Mouse (Mus musculus): Measurements from ENCODE around the gene Ccdc127.

Gene Ccdc127

DNA sequence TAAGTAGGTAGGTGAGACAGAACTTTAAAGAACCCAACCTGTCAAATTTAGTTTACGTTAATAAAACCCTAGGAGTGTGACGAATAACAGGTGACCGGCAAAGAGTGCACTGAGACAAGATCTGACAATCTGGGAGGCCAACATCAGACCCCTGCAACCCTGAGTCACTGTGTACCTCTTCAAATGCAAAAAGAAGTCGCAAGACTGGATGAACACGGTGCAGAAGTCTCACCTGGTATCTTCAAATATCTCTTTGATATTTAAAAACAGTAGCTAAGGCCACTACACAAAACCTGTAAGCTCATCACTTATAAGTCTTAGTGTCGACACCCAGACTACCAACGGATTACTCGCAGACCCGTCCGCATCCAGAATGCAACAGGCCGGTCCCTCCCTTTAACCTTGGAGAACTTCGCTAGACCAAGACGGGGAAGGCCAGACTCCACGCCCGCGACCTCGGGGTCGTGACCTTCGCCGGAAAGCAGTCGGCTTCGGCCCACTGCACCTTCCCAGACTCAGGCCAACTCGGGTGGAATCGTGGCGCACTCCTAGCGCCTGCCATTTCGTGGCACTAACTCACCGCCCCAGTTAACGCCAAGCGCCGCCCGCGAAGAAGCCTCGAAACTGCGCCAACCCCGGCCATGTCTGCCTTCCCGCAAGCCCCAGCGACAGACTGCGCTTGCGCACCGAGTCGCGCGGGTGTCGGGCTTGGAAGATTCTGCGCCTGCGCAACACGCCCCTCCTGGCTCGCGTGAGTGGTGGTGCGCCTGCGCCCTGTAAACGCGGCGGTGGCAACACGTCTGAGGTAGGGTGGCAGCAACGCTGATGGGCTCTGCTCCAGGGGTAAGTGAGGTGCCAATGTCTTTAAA is at the start of gene Ccdc127, which contains the start of gene Sdha:
Gene Ccdc127, plus strand, starts transcription at position 744 of the 869 bp plus-strand sequence.
Gene Sdha, minus strand, starts transcription at position 715 of the 869 bp plus-strand sequence.
- in situ Hi-C loops (cut with MboI, MseI), result loop anchor here (5.0 kb wide), 1 partner anchor 173 kb away; no protein-coding TSS in a partner anchor

DNA sequence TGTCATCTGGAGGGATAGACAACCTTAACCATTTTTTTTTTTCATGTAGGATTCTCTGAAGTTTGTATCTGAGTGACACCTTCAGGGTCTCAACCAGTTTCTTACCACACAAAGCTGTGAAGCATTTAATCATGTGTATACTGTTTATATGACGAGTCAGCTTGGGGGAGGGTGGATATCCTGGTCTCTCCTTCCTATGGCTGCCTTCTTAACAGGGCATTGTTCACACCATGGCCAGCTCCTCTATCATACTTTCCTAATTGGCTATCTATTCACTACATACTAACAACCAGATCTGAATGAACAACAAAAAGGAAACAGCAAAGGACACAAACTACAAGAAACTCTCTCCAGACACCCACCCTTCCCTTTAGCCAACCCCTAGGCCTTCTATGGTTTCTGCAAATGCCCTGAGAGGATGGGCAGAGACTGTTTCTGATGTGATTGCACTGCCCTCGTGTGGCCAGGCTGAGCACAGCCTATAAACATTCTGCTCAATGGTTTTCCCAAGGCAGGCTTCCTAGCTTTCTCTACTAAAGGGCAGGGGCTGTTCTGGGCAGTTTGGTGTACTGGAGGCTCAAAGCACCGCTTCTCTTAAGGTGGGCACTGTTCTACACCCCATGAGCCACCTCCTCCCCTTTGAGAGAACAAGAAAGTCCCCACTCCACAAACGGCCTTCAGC is 49.0 kb upstream of the Ccdc127 start:
- in situ Hi-C loops (cut with MboI, MseI), result no loop called here

DNA sequence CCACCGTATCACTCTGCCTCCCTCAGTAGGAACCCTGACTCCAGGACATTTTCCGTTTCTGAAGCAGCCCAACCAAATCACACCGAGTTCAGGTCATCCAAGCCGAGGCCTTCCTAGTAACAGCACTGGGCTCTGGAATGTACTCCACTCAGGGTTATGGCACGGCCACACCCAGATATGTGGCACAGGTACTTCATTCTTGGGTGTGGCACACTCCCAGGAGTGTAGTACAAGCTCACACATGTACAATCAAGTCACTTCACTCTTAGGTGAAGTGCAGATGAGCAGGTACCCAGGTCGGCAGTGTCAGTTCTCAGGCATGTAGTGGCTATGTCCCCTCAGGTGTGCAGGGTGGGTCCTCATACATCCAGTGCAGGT is 48.5 kb upstream of the Ccdc127 start:
- in situ Hi-C loops (cut with MboI, MseI), result no loop called here

DNA sequence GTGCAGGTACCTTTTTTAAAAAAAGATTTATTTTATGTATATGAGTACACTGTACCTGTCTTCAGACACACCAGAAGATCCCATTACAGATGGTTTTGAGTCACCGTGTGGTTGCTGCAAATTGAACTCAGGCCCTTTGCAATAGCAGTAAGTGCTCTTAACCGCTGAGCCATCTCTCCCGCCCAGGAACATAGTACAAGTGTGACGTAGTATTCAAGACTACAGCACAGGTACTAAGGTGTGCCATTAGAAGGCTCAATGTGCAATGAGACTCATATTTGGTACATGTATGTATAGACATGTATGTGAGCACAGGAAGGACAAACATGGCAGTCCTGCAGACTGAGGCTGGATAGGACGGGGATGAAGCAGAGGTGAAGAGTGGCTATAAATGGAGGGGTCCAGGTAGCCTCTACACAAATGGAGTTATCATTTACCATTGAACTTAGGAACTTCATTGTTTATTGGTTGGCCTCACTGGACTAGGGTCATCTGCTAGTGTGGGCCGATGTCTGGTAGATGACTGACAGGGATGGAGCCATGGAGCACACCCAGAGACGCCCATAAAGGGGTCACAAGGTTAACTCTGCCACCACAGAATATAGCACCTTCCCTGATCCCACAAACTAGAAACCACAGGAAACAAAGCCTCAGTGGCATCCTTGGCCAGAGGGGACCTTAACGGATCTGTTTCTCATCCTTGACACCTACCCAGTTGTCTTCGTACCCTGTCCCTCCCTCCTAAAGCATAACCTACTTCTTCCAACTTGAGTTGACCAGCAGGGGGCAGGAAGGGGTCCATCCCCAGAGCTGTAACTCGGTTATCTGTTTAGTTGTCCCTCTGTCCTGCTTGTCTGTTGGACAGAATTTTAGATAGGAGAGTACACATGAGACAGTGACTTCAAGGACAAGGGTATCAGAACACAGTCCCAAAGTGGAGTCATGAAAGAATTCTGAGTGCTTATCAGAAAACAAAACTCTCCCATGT is 47.8 kb upstream of the Ccdc127 start:
- in situ Hi-C loops (cut with MboI, MseI), result no loop called here

DNA sequence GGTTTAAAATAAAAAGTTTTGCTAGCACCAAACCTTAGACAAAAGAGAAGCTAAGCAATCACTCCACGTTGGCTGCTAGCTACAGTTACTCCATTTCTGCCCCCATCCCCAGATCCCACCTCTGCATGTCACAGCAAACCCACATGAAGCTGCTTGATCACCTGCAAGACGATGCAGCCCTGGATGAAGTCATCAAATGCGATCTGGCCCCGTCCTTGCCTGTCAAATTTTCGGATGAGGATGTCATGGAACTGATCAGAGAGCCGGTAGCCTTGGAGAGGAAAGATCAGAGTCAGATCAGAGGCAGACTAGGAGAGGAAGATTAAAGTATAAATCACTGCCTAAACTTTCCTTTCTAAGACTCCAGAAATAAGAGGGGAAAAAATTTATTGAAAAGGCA is 44.7 kb upstream of the Ccdc127 start:
- in situ Hi-C loops (cut with MboI, MseI), result no loop called here

DNA sequence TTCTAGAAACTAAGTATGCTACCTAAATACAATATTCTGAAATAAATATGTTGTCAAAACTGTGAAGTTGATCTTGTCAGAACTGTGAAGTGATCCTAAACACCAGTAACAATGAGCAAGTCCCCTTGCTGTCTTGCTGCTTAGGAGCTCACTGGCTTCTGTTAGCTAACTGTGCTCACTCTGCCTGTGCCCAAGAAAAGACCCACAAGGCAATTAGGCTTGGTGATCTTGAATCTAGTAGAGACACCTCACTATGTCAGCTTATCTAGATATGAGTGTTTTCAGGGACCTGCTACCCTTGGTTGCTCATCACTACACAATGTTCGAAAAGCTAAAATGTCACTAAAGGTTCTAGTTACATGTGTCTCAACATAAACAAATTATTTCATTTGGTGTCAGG is 44.3 kb upstream of the Ccdc127 start:
- in situ Hi-C loops (cut with MboI, MseI), result no loop called here

DNA sequence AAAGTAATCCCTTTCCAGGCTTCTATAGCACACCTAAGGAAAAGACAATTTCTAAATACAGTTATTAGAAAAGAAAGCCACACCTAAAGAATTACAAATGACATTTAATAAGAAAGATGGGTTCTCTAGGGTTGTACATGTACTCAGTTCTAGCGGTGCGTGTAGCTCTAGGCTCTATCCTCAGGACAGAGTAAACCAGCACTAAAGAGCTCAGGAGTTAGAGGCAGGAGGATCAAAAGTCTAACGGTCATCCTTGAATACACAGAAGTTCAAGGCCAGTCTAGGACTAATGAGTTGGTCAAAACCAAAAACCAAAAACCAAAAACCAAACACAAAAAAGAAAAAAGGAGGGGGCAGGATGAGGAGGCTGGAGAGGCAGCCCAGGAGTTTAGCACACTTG is 35.5 kb upstream of the Ccdc127 start:
- in situ Hi-C loops (cut with MboI, MseI), result no loop called here

DNA sequence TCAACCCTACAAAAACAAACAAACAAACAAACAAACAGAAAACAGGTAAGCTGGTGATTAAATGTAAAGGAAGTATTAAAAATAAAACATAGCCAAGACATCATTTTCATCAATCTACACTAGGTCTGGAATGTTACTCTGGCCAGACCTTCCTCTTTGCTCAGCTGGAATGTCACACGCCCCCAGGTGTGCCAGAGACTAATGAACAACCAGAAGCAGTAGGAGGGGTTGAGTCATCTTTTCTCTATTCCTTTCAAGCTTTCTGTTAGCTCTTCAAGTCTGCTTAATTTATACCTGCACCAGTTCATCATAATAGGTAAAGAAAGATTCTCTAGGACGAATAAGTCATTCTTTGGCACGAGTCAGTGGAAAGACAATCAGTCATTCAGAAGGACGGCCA is 33.7 kb upstream of the Ccdc127 start:
- in situ Hi-C loops (cut with MboI, MseI), result no loop called here

DNA sequence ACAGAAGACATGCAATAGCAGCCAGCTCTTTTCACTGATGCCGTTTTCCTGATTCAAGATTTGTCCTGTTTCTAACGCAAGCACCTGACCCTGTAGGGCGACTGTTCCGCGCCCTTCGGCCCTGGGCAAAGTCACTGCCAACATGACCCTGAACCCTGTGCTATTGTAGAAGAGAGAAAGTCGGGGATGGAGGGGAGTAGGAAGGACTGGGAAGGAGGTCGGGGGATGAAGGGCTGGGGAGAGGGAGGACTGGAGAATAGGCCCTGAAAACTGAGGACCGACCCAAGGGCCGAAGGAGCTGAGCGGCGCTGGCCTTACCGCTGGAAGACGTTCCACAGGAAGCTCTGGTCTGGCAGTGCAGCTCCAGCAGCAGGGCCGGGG is 33.3 kb upstream of the Ccdc127 start:
- in situ Hi-C loops (cut with MboI, MseI), result no loop called here

DNA sequence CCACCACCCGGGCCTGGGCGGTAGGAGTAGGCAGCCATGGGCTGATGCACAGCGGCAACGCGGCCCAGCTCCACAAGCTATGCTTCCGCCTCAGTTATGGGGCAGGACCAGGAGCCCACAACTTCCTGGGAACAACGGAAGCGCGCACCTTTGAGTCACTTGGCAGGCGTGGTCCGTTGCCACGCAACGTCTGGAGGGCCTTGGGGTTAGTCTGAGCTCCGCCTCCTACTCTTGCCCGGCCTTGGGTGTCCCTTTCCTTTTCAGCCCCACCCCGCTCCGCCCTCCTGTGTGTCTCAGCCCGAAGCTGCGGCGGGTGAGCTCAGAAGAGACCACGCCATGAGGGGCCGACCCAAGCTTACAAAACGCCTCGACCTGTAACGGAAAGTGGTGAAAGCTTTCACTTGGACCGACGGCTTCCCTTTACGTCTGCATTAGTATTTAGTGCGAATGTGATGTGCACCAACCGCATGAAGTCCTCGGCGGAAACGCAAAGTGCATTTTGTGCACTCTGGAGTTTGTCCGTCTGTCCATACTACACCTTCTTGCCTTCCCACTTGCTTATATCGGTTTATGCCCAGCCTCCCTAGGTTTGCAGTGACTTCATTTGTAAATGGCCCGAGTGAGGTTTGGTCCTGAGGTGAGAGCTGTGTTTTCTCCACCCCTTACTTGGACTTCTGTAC is 32.8 kb upstream of the Ccdc127 start, which contains the start of gene Pdcd6:
Gene Pdcd6, minus strand, starts transcription at position 411 of the 680 bp plus-strand sequence.
- in situ Hi-C loops (cut with MboI, MseI), result no loop called here

DNA sequence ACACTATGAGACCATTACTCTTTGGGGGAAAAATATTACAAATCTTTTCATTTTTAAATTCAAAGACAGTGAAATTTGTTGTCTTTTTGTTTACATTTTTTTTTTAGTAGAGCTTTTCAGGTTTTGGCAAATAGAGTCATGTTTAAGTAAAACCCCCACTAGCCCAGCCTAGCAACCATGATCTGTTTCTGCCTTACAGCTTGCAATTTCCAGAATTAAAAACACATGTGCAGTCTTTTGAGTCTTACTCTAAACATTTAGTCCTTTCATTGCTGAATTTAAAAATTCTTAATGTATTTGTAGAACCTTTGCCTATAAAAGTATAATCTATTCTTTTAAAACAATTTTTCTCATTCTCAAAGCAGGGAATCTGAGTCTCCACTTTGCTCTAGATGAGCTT is 20.8 kb upstream of the Ccdc127 start:
- in situ Hi-C loops (cut with MboI, MseI), result loop anchor here (10.0 kb wide), 1 partner anchor 155 kb away; no protein-coding TSS in a partner anchor

DNA sequence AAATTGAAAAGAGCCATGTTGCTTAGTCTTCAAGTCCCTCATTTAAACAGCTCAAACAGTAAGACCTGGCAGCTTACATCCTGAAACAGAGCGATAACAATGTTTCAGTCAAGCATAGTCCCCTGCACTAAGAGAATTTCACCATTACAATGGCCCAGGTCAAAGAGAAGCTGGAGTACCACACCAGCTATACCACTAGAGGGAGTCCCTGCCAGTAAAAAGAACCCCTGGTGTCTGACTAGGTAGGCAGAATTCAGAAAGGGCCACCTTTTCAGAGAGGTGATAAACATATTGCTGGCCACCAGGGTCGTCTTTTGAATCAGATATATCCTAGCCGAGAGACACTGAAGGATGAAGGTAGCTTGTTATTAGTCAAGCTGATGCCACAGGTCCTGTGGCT is 9.1 kb upstream of the Ccdc127 start:
- in situ Hi-C loops (cut with MboI, MseI), result no loop called here

DNA sequence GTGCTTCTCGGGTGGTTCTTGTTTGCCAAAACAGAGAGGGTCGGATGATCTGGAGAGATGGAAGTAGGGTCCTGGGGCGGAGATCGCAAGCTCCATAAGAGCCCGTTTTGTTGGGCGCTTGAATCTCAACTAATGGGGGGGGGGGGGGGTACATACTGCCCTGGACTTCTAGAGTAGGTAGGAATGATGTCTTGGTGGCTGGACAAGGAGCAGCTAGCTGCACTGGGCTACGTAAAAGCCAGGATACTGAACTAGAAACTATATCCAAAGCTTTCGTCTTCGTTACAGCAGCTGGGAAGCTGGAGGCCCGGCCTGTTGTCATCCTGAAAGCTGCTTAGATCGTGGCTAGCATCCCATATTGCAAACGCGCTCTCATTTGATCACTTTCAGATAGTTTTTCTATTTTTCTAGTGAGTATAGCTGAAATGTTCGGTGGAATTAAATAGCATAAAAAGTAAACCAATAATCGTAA is 362 bp downstream of the Ccdc127 start:
- in situ Hi-C loops (cut with MboI, MseI), result loop anchor here (5.0 kb wide), 1 partner anchor 172 kb away; no protein-coding TSS in a partner anchor

DNA sequence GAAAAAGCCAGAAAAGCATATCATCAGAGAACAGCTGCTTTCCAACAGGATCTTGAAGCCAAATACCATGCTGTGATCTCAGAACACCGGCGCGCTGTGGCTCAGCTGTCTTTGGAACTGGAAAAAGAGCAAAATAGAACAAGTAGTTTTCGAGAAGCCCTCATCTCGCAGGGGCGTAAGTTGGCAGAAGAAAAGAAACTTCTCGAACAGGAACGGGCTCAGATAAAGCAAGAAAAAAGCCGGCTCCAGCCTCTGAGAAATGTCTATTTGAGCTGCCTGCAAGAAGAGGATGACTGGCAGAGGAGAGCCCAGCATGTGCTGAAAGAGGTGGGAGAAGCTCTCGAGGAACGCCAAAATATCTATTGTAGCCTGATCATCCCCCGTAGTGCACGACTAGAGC is 6.4 kb downstream of the Ccdc127 start:
- in situ Hi-C loops (cut with MboI, MseI), result no loop called here

DNA sequence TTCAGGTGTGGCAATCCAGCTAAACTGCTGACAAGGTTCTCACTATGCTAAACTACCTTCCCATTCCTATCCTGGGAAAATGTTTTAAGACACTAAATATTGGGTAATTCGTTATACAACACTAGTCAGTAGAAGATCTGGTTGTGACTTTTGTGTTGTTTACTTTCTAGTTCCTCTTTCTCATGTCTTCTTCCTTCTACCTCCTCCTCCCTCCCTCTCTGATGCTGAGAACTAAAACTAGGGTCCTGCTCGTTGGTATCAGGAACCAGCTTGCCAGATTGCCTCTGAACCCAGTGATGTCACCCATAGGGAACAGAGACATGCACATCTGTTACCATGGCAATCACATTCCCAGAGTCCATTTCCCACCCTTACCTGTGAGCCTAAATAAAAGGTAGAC is 12.1 kb downstream of the Ccdc127 start:
- in situ Hi-C loops (cut with MboI, MseI), result no loop called here

DNA sequence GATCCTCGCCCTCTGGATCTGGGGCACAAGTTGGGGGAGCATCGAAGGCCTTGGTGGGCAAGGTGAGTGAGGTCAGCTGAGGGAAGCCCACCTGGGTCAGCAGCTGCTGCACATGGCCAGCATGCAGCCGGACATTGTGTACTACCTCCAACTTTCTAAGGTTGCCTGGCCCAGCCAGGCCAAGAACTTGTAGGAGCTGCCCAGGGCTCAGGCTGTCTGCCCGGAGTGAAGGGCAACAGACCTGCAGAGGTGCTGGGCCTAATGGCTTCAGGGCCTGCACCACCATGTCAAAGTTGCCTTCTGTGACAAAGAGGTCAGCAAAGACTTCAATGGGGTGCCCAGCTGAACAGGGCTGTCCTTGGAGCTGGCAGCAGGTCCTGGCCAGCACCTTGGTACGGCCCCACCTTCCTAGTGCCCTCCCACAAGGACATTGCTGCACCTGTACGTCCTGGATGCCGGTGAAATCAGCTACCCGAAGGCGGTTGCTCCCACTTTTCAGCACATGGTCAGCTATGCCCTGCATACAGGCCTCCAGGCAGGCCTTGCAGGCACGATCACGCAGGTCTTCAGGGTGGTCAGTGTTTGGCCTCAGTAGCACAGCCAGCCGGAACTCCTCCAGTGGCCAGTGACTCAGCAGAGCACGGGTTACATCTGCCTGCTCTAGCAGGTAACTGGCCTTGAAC is 13.2 kb downstream of the Ccdc127 start:
- in situ Hi-C loops (cut with MboI, MseI), result no loop called here

DNA sequence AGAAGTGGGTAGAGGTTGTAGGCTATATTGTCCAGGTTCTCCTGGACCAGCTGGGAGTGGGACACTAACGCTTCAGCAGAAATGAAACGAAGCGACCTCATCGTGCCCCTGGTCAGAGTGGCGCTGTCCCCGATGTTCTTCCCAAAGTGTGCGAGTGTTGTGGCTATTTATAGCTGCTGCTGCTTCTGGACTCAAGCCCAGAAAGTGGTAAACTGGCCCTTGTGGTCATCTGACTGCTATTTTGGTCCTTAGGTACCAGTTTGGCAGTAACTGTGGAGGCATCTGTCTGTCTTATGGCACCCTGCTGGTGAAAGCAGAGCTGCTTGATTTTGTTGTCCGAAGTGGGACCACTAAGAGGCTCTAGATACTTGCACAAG is 13.7 kb downstream of the Ccdc127 start, which contains the start of gene Lrrc14b:
Gene Lrrc14b, minus strand, starts transcription at position 147 of the 377 bp plus-strand sequence.
- in situ Hi-C loops (cut with MboI, MseI), result no loop called here

DNA sequence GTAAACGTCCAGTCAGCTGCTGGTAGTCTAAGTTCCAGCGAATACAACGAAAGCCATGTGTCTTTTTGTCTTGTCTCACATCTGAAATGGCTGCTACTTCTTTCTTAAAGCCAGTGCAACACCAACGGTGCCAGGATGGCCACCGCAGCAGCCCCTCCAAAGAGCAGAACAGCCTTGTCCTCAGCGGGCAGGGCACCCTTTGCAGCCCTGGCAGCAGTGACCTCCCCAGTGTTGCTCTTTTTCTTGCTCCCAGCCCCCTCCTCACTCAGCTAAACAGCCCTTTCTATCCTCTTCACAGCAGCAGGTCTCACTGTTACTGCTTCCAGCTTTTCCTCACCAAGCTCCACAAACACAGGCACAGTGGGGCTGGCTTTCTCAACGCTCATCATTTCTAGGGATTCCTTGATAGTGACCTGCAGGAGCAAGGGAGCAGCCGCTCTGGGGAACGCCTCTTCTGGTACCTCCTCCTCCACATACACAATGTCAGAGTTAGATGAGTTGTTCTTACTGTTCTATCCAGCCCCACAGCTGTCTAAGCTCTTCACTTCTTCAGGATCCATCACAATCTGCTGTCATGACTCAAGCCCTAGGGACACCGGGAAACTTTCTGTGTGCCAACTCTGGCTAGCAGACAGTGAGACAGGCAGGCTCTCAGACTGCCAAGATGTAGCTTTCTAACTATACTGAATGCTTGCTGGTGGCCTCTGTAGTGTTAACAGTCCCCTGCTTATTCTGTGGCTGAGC is 31.6 kb downstream of the Ccdc127 start:
- in situ Hi-C loops (cut with MboI, MseI), result no loop called here

DNA sequence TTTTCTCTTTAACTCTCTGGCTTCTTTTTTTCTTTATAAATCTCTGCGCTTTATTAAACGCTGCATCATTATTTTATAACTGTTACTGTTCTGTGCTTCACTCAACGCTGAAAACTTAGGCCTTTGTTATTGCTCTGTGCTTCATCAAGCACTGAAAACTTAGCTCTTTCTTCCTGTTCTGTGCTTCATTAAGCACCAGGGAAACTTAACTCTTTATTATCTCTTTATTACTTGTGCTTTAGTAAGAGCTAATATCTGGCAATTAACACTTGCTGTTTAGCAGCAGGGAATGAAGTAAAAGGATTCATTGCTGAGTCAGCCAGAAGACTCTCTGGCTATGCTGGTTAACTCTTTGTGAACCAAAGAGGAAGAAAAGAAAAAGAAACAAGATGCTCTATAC is 32.2 kb downstream of the Ccdc127 start:
- in situ Hi-C loops (cut with MboI, MseI), result no loop called here

Measured in T-helper 1 cell (primary cell).